Mouse (Mus musculus): ENCODE measurements around the gene Cish. TPM values are rescaled to one million over a fixed set of nuclear protein-coding genes. Genes with fewer than 3 reads are reported as not detected.

The Cish gene
- polyA plus RNA-seq, 1 experiment from 2014 or later = 8.4 TPM

GRCm38 (mm10) chr9:107290897-107291296 lies 4.9 kb upstream of the Cish start:
- H3K4me3 ChIP-seq = no peak overlapping the region
- ATAC-seq (ENCODE audit: low FRiP score) = no peak
- H3K9ac ChIP-seq = no peak overlapping the region
- H3K4me1 ChIP-seq (replicated peaks) = peaks cover 11% of the 10 kb centered on the region
- WGBS = 34% methylated on average over 10 of the region's 10 CpGs
- H3K4me2 ChIP-seq = no peak overlapping the region
- H3K9me3 ChIP-seq = no peaks in the 10 kb centered on the region
- no peaks in the 10 kb centered on the region for H3K36me3 ChIP-seq
- H3K27ac ChIP-seq = no peak overlapping the region
- peaks cover 49% of the 10 kb centered on the region for H3K27me3 ChIP-seq

GRCm38 (mm10) chr9:107294249-107294648 lies 1.6 kb upstream of the Cish start:
- Histone ChIP-seq H3K4me2 (no peak overlapping the region), H3K4me3 (no peak overlapping the region), H3K9ac (no peak overlapping the region), H3K27ac (no peak overlapping the region), H3K27me3 (peaks cover 38% of the 10 kb centered on the region), H3K36me3 (no peaks in the 10 kb centered on the region), H3K4me1 (replicated peaks) (peaks cover 36% of the 10 kb centered on the region), H3K9me3 (no peaks in the 10 kb centered on the region)
- WGBS = 7% methylated on average over 6 of the region's 6 CpGs
- ATAC-seq (ENCODE audit: low FRiP score) = no peak

DNA sequence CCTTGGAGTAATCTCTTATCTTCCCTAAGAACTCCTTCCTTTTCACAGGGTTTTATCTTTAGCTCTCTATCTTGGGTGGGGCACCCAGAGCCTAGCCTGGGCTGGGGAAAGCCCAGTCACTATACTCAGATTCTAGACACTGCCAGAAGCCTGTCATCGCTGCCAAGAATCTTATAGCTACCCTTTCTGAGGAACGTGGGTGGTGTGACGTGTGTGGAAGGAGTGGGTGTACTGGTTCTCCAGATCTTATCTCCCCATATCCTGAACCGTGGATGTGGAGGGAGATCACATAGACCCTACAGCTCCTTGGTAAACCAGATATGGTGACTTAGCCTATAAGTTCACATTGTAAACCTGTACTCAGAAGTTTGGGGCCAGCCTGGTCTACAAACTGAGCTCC lies 210 bp upstream of the Cish start:
- 79% methylated on average over 4 of the region's 4 CpGs for WGBS
- Histone ChIP-seq H3K4me1 (replicated peaks) (peaks cover 30% of the 10 kb centered on the region), H3K27me3 (peaks cover 28% of the 10 kb centered on the region), H3K9me3 (no peaks in the 10 kb centered on the region), H3K36me3 (peaks cover 5% of the 10 kb centered on the region), H3K27ac (no peak overlapping the region), H3K4me3 (0 out of 2 replicates have a peak overlapping the region, but pooled peaks have one; percentile 76), H3K4me2 (peak overlapping the region; percentile 91), H3K9ac (no peak overlapping the region)
- no peak for ATAC-seq (ENCODE audit: low FRiP score)

- peaks cover 9% of the 10 kb centered on the region for H3K36me3 ChIP-seq
- 14% methylated on average over 14 of the region's 14 CpGs for WGBS
- peaks cover 30% of the 10 kb centered on the region for H3K4me1 ChIP-seq (replicated peaks)
- H3K9me3 ChIP-seq = no peaks in the 10 kb centered on the region
- no peak overlapping the region for H3K9ac ChIP-seq
- H3K27ac ChIP-seq = no peak overlapping the region
- H3K4me3 ChIP-seq = peak overlapping the region; percentile 76
- ATAC-seq (ENCODE audit: low FRiP score) = peak; percentile 41
- peaks cover 28% of the 10 kb centered on the region for H3K27me3 ChIP-seq
- H3K4me2 ChIP-seq = peak overlapping the region; percentile 91
These were observed 215 bp downstream of the Cish start for GRCm38 (mm10) chr9:107296041-107296440.

- WGBS = under 1% methylated on average over 31 of the region's 31 CpGs
- Histone ChIP-seq H3K27me3 (peaks cover 26% of the 10 kb centered on the region), H3K4me3 (peak overlapping the region; percentile 76), H3K4me1 (replicated peaks) (peaks cover 30% of the 10 kb centered on the region), H3K9ac (peak overlapping the region; percentile 81), H3K36me3 (peaks cover 14% of the 10 kb centered on the region), H3K4me2 (peak overlapping the region; percentile 91), H3K9me3 (no peaks in the 10 kb centered on the region), H3K27ac (peak overlapping the region; percentile 56; the same call in 1 of the 2 replicates)
- ATAC-seq (ENCODE audit: low FRiP score) = peak; percentile 98
These were observed 707 bp downstream of the Cish start for GRCm38 (mm10) chr9:107296501-107296965.

DNA sequence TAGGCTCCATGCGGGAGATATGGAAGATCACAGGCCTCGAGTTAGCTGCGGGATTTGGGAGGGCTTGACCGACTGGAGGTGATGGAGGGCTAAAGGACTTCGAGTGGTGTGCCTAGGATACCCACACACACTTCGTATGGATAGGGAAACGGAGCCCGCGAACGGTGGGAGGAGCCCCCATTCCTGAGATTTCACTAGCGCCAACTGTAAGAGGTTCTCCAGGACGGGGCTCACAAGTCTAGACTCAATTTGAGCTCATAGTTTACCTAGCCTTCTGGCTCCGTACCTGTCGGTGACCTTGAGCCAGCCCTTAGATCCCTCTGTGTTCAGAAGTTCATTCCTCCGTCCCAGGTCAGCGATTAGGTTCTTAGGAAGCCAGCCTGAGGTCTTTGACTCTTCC lies 1.2 kb downstream of the Cish start:
- H3K4me2 ChIP-seq = peak overlapping the region; percentile 91
- ATAC-seq (ENCODE audit: low FRiP score) = no peak; the same call in 1 of the 2 replicates
- peak overlapping the region; percentile 1; the same call in 1 of the 2 replicates for H3K27ac ChIP-seq
- peak overlapping the region; percentile 76 for H3K4me3 ChIP-seq
- WGBS = 12% methylated on average over 16 of the region's 16 CpGs
- H3K9me3 ChIP-seq = no peaks in the 10 kb centered on the region
- peaks cover 19% of the 10 kb centered on the region for H3K36me3 ChIP-seq
- H3K9ac ChIP-seq = peak overlapping the region; percentile 81
- peaks cover 22% of the 10 kb centered on the region for H3K27me3 ChIP-seq
- peaks cover 30% of the 10 kb centered on the region for H3K4me1 ChIP-seq (replicated peaks)

DNA sequence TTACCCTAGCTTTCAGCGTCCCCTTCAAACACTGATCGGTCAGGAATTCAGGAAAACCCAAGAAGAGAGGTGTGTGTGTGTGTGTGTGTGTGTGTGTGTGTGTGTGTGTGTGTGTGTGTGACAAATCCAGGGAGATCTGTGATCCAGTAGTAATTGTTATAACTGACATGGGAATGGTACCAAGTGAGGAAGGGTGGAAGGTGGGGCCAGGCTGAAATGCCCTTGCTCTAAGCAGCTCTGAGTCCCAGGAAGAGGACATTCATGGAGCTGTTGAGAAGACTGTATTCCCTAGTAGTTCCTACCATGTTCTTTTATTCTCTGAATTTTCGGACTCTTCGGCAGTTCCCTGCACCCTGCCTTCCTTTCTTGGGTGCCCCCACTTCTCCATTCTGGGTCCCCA lies 1.8 kb downstream of the Cish start:
- Histone ChIP-seq H3K27me3 (peaks cover 17% of the 10 kb centered on the region), H3K36me3 (peaks cover 24% of the 10 kb centered on the region), H3K4me3 (peak overlapping the region; percentile 76), H3K9me3 (no peaks in the 10 kb centered on the region), H3K9ac (peak overlapping the region; percentile 81), H3K4me1 (replicated peaks) (peaks cover 30% of the 10 kb centered on the region), H3K27ac (no peak overlapping the region), H3K4me2 (peak overlapping the region; percentile 91)
- WGBS = 91% methylated on average over 4 of the region's 4 CpGs
- no peak for ATAC-seq (ENCODE audit: low FRiP score)

GRCm38 (mm10) chr9:107298059-107298780 lies 2.4 kb downstream of the Cish start:
- Histone ChIP-seq H3K4me3 (peak overlapping the region; percentile 3; the same call in 1 of the 2 replicates), H3K4me1 (replicated peaks) (peaks cover 30% of the 10 kb centered on the region), H3K27me3 (peaks cover 12% of the 10 kb centered on the region), H3K36me3 (peaks cover 24% of the 10 kb centered on the region), H3K9ac (no peak overlapping the region), H3K4me2 (peak overlapping the region; percentile 91), H3K9me3 (no peaks in the 10 kb centered on the region), H3K27ac (no peak overlapping the region)
- no peak for ATAC-seq (ENCODE audit: low FRiP score)
- WGBS = 87% methylated on average over 8 of the region's 8 CpGs

DNA sequence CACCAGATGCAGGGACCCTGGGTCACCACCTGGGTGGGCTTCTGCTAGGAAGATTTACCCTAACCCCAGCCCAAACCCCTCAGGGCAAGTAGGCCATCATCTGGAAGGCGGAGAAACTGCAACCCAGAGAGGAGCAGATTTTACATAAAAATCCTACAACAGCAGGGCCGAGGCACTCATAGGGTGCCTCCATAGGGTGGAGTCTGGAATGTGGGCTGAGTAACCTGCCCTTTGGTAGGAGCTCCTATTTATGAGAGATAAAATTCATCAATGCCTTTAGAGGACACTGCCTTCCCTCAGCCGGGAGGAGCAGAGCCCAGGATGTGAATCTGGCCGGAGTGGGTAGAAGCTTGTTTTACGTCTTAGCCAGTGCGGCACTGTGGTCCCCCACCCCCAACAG lies 3.0 kb downstream of the Cish start:
- H3K27me3 ChIP-seq = 0 out of 2 replicates have a peak, but pooled peaks cover 12% of the 10 kb centered on the region
- no peak overlapping the region; the same call in 1 of the 2 replicates for H3K9ac ChIP-seq
- H3K36me3 ChIP-seq = peaks cover 24% of the 10 kb centered on the region
- H3K9me3 ChIP-seq = no peaks in the 10 kb centered on the region
- peaks cover 30% of the 10 kb centered on the region for H3K4me1 ChIP-seq (replicated peaks)
- no peak for ATAC-seq (ENCODE audit: low FRiP score)
- H3K4me3 ChIP-seq = no peak overlapping the region
- no peak overlapping the region for H3K27ac ChIP-seq
- H3K4me2 ChIP-seq = no peak overlapping the region
- 90% methylated on average over 6 of the region's 6 CpGs for WGBS

DNA sequence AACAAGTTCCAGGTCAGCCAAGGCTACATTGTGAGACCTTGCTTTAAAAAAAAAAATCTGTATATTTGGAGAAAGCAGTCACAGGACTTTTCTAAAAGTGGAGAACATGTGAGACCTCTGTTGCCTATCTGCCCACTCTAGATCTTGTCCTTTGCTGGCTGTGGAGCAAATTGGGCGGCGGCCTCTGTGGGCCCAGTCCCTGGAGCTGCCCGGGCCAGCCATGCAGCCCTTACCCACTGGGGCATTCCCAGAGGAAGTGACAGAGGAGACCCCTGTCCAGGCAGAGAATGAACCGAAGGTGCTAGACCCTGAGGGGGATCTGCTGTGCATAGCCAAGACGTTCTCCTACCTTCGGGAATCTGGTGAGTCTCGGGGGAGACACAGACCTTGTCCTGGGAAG lies 4.0 kb downstream of the Cish start:
- peaks cover 30% of the 10 kb centered on the region for H3K4me1 ChIP-seq (replicated peaks)
- no peak overlapping the region for H3K4me3 ChIP-seq
- H3K27me3 ChIP-seq = 0 out of 2 replicates have a peak, but pooled peaks cover 9% of the 10 kb centered on the region
- H3K9me3 ChIP-seq = no peaks in the 10 kb centered on the region
- 94% methylated on average over 7 of the region's 7 CpGs for WGBS
- H3K9ac ChIP-seq = 0 out of 2 replicates have a peak overlapping the region, but pooled peaks have one; percentile 15
- peaks cover 24% of the 10 kb centered on the region for H3K36me3 ChIP-seq
- no peak for ATAC-seq (ENCODE audit: low FRiP score)
- H3K4me2 ChIP-seq = no peak overlapping the region
- H3K27ac ChIP-seq = no peak overlapping the region

DNA sequence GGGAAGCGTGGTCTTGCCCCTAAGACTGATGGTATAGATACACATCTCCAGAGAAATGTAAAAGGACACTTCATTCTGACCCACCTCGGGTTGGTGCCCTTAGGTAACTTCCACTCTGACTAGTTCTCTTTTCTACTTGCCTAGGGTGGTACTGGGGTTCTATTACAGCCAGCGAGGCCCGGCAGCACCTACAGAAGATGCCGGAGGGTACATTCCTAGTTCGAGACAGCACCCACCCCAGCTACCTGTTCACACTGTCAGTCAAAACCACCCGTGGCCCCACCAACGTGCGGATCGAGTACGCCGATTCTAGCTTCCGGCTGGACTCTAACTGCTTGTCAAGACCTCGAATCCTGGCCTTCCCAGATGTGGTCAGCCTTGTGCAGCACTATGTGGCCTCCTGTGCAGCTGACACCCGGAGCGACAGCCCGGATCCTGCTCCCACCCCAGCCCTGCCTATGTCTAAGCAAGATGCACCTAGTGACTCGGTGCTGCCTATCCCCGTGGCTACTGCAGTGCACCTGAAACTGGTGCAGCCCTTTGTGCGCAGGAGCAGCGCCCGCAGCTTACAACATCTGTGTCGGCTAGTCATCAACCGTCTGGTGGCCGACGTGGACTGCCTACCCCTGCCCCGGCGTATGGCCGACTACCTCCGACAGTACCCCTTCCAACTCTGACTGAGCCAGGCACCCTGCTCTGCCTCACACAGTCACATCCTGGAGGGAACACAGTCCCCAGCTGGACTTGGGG lies 4.6 kb downstream of the Cish start:
- no peak overlapping the region for H3K9ac ChIP-seq
- H3K27ac ChIP-seq = no peak overlapping the region
- WGBS = 95% methylated on average over 30 of the region's 30 CpGs
- no peaks in the 10 kb centered on the region for H3K9me3 ChIP-seq
- peaks cover 30% of the 10 kb centered on the region for H3K4me1 ChIP-seq (replicated peaks)
- H3K4me2 ChIP-seq = no peak overlapping the region
- H3K4me3 ChIP-seq = no peak overlapping the region
- ATAC-seq (ENCODE audit: low FRiP score) = no peak
- H3K36me3 ChIP-seq = peaks cover 24% of the 10 kb centered on the region
- 0 out of 2 replicates have a peak, but pooled peaks cover 5% of the 10 kb centered on the region for H3K27me3 ChIP-seq

DNA sequence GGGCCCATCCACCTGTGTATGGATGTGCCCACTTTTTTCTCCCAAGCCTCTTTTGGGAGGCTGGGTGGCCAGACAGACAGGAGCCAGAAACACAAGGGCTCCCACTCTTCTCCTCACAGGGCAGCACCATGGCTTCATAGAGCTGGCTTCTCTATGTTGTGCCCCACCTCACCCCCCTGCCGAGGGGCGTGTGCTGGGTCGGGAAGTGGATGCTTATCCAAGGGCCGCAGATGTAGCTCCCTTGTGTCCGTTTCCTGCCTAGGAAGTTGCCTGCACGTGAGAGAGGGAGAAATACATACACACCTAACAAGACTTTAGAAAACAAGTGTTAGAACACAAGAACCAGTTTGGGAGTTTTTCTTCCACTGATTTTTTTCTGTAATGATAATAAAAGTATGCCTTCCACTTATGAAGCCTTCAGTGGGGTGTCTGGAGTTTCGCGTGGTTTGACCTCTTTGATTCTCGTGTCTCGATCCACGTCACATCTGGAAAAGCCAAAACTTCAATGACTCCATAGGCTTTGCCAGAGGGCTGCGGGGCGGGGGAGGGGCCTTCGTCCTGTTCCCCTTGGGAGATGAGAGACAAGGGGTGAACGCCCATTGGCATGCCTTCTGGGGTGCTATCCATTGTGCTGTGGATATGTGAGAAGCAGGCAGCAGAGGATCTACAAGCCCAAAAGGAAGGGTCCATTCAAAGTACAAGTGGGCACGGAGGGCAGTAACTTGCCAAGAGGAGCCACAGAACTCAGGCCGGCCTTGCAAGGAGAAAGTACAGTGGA lies 5.9 kb downstream of the Cish start:
- WGBS = 86% methylated on average over 17 of the region's 17 CpGs
- no peak overlapping the region for H3K27ac ChIP-seq
- ATAC-seq (ENCODE audit: low FRiP score) = no peak
- H3K4me3 ChIP-seq = no peak overlapping the region
- no peaks in the 10 kb centered on the region for H3K9me3 ChIP-seq
- peaks cover 24% of the 10 kb centered on the region for H3K4me1 ChIP-seq (replicated peaks)
- H3K4me2 ChIP-seq = no peak overlapping the region
- H3K27me3 ChIP-seq = no peaks in the 10 kb centered on the region
- no peak overlapping the region for H3K9ac ChIP-seq
- H3K36me3 ChIP-seq = peaks cover 24% of the 10 kb centered on the region

Measured in hindbrain, embryonic 13.5 days (tissue).